Mouse (Mus musculus) hindbrain, embryonic 13.5 days (tissue): ENCODE data around the gene Kifap3. TPM values are rescaled to one million over a fixed set of nuclear protein-coding genes. Genes with fewer than 3 reads are reported as not detected.

Experiments used
- ATAC-seq: fragments of 200-750 bp; cut with Nextera tagmentation; 2 replicates; pipeline ENCODE4 v1.8.0; 2017; ENCODE audit warnings: moderate TSS enrichment; ENCODE audit not compliant: low FRiP score
- H3K27ac ChIP-seq: fragments of 300-500 bp; sonication (generic); 2 replicates; pipeline ENCODE4 v1.5.1; 2015; ENCODE audit warnings: inconsistent platforms, mild to moderate bottlenecking, moderate library complexity
- H3K27me3 ChIP-seq: fragments of 300-500 bp; sonication (generic); 2 replicates; pipeline ENCODE4 v1.6.1; 2015; ENCODE audit warnings: mild to moderate bottlenecking, inconsistent platforms
- H3K36me3 ChIP-seq: fragments of 300-500 bp; sonication (generic); 2 replicates; pipeline ENCODE4 v1.6.1; 2015; ENCODE audit warnings: mild to moderate bottlenecking, inconsistent platforms
- H3K4me1 ChIP-seq: fragments of 300-500 bp; sonication (generic); replicated peaks from 2 replicates; pipeline ENCODE4 v1.6.1; 2015; ENCODE audit warnings: inconsistent platforms
- H3K4me2 ChIP-seq: fragments of 300-500 bp; sonication (generic); 2 replicates; pipeline ENCODE4 v1.6.1; 2015; ENCODE audit warnings: inconsistent platforms, mild to moderate bottlenecking, moderate library complexity
- H3K4me3 ChIP-seq: fragments of 300-500 bp; sonication (generic); 2 replicates; pipeline ENCODE4 v1.5.1; 2015; ENCODE audit warnings: mild to moderate bottlenecking, inconsistent platforms
- H3K9ac ChIP-seq: fragments of 300-500 bp; sonication (generic); 2 replicates; pipeline ENCODE4 v1.6.1; 2015; ENCODE audit warnings: mild to moderate bottlenecking, inconsistent platforms
- H3K9me3 ChIP-seq: fragments of 300-500 bp; sonication (generic); 2 replicates; pipeline ENCODE4 v1.6.1; 2016; ENCODE audit warnings: inconsistent platforms
- WGBS: fragments of 180-500 bp; shearing (Covaris S2); methylation state at CpG from one replicate; pipeline ENCODE4 v1.1.7; 2015; 5-methylcytosine and 5-hydroxymethylcytosine counted together
- polyA plus RNA-seq: library from polyadenylated mRNA; unstranded; fragments of >200 nt; fragmentation: Nextera tagmentation; extraction: Ambion mirVana; gene quantifications from 2 replicates; pipeline ENCODE4 v1.2.1, GENCODE M21; 2015

The Kifap3 gene
- polyA plus RNA-seq, 1 experiment from 2014 or later: 111 TPM

DNA sequence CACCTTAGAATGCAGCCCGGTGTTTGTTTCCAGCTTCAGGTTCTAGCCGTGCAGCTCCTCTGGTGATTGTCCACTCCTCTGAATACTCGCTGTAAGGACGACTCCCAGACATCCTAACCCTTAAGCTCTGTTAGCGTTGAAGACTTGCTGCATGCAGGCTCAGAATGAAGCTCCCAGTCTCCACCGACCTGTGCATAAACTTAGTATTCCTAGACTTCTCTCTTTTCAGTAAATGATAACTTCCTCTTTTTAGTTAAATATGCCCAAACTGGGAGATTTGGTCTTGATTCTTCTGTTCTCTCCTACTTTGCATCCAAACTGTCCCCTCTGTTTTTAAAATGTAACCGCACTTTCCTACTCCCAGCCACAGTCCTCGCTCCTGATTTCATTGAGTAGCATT, 61.2 kb downstream of the Kifap3 start:
- ATAC-seq: no peak
- Histone ChIP-seq H3K9ac (no peak overlapping the region), H3K27me3 (no peaks in the 10 kb centered on the region), H3K9me3 (no peaks in the 10 kb centered on the region), H3K36me3 (peaks cover 12% of the 10 kb centered on the region), H3K27ac (no peak overlapping the region), H3K4me1 (no peaks in the 10 kb centered on the region), H3K4me3 (no peak overlapping the region), H3K4me2 (no peak overlapping the region)
- WGBS: 94% methylated on average over 8 of the region's 8 CpGs

DNA sequence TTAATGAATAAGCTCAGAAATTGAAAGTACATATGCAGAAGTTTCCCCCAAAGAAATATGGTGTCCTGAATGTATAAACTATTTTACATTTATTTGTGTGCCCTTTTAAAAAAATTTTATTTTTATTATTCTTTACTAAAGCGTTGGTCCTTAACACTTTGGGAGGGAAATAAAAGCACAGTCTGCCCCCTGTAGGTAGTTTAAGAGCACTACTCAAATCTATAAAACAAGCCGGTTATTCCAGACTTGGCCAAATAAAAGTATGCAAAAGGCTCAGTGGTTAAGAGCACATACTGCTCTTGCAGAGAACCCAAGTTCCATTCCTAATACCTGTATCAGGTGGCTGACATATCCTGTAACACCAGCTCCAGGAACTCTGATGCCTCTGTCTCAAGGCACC, 62.9 kb downstream of the Kifap3 start:
- Histone ChIP-seq H3K9ac (no peak overlapping the region), H3K4me1 (no peaks in the 10 kb centered on the region), H3K27me3 (no peaks in the 10 kb centered on the region), H3K4me2 (no peak overlapping the region), H3K36me3 (peaks cover 12% of the 10 kb centered on the region), H3K9me3 (no peaks in the 10 kb centered on the region), H3K27ac (no peak overlapping the region), H3K4me3 (no peak overlapping the region)
- no peak for ATAC-seq
- 70% methylated on average over 2 of the region's 2 CpGs for WGBS

DNA sequence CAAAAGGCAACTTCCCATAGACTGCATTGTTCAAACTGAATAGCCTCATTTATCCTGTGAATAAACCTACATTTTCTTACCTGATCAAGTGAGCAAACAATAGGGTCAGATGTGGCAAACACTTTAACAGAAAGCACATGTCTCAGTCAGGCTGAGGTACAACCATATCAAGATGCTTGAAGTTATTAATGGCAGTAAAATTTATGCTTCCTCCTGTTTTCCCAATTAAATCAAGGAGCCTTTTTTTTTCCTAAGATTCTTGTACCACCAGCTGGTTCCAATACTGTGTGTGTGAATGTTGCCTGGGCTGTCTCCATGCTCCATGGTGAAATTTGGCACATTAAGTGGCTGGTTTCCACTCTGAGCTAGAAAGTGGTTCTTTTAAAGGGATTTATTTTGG, 64.5 kb downstream of the Kifap3 start:
- Histone ChIP-seq H3K27ac (no peak overlapping the region), H3K4me3 (no peak overlapping the region), H3K4me1 (no peaks in the 10 kb centered on the region), H3K4me2 (no peak overlapping the region), H3K36me3 (peaks cover 17% of the 10 kb centered on the region), H3K9ac (no peak overlapping the region), H3K27me3 (no peaks in the 10 kb centered on the region), H3K9me3 (no peaks in the 10 kb centered on the region)
- no peak for ATAC-seq

DNA sequence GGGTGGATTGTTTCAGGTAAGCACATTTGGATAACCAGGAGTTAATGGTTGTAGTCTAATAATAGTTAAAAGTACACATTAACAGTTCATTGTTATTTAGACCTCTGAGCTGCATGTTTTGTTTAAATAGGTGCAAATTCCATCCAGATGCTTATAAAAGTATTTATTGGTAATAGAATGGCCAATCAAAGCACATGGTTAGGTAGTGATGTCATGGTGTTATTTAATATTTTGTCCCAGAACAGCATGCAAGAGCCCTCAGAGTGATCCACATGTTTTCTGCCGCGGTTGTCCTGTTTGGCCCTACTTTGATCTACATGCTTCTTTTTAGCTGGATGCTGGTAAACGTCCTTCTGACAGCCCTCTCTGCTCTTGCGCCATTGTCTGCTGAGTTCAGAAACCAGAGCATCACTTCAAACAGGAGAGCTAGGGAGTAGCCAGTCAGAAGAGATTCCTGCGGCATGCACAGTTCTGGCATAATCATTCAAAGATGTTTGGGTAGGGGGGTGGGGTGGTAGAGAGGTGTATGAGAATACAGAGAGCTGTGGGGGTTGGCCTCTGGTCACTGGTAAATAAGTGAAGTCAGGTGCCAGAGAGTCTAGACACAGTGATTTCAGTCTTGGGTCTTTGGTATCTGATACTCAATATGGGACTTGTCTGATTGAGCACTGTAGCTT, 73.6 kb downstream of the Kifap3 start:
- Histone ChIP-seq H3K4me1 (no peaks in the 10 kb centered on the region), H3K27me3 (no peaks in the 10 kb centered on the region), H3K4me2 (no peak overlapping the region), H3K9me3 (no peaks in the 10 kb centered on the region), H3K36me3 (peaks cover 37% of the 10 kb centered on the region), H3K9ac (no peak overlapping the region), H3K4me3 (no peak overlapping the region), H3K27ac (no peak overlapping the region)
- 80% methylated on average over 5 of the region's 5 CpGs for WGBS
- no peak for ATAC-seq

DNA sequence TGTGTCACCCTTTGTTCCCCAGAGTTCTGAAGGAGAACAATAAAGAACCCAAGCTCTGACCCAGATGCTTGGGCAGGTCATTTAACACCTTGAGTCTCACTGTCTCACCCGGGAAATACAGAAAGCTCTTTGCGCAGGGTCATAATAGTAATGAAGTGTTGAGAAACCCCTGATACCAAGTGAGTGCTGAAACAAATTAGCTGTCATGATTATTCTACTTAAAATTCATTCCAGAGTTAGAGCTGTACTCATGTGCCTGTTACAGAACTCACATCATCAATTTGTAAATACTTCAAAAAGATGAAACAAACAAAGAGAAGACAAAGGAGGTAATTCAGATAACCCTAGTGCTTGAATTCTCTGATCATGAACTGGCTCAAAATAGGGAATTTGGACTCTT, 79.0 kb downstream of the Kifap3 start:
- ATAC-seq: no peak
- Histone ChIP-seq H3K9ac (no peak overlapping the region), H3K4me2 (no peak overlapping the region), H3K9me3 (no peaks in the 10 kb centered on the region), H3K4me1 (no peaks in the 10 kb centered on the region), H3K27ac (no peak overlapping the region), H3K27me3 (no peaks in the 10 kb centered on the region), H3K36me3 (peaks cover 50% of the 10 kb centered on the region), H3K4me3 (no peak overlapping the region)
- WGBS: 90% methylated on average over 2 of the region's 2 CpGs

DNA sequence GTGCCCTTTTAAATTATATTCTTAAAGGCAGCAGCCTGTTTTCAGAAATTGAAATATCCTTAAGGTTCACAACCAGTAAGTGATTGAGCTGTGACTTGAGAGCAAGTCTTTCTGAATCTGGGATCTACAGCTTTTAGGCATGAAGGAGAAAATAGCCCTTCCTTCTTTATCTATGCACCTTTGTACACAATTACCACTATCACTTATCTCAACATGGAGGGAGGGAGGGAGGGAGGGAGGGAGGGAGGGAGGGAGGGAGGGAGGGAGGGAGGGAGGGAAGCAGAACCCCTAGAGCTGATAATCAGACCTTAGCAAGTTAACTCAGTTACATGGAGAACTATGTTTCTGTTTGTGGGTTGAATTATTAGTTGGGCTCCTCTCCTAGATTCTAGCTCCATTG, 82.2 kb downstream of the Kifap3 start:
- Histone ChIP-seq H3K9ac (no peak overlapping the region), H3K4me1 (no peaks in the 10 kb centered on the region), H3K4me3 (no peak overlapping the region), H3K36me3 (peaks cover 67% of the 10 kb centered on the region), H3K4me2 (no peak overlapping the region), H3K9me3 (no peaks in the 10 kb centered on the region), H3K27ac (no peak overlapping the region), H3K27me3 (no peaks in the 10 kb centered on the region)
- no peak for ATAC-seq

DNA sequence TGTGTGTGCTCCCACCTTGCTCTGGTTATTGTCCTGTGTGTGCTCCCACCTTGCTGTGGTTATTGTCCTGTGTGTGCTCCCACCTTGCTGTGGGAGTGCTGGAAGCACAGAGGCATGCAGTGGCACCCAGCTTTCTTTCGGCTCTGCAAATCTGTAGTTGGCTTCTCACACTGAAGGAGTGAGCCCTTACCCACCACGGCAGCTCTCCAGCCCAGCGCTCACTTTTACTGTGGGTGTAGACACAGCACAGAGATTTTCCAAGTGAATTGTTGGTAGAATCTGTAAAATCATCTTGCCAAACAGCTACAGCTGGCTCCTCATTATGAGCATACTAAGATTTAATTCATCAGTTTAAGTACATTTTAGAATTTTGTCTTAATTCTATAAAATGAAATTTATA, 93.8 kb downstream of the Kifap3 start:
- H3K4me2 ChIP-seq: no peak overlapping the region
- H3K27me3 ChIP-seq: no peaks in the 10 kb centered on the region
- no peak overlapping the region for H3K4me3 ChIP-seq
- no peaks in the 10 kb centered on the region for H3K4me1 ChIP-seq
- no peak overlapping the region for H3K27ac ChIP-seq
- 94% methylated on average over 3 of the region's 3 CpGs for WGBS
- ATAC-seq: no peak
- H3K36me3 ChIP-seq: peaks cover 19% of the 10 kb centered on the region
- H3K9me3 ChIP-seq: no peaks in the 10 kb centered on the region
- no peak overlapping the region for H3K9ac ChIP-seq

DNA sequence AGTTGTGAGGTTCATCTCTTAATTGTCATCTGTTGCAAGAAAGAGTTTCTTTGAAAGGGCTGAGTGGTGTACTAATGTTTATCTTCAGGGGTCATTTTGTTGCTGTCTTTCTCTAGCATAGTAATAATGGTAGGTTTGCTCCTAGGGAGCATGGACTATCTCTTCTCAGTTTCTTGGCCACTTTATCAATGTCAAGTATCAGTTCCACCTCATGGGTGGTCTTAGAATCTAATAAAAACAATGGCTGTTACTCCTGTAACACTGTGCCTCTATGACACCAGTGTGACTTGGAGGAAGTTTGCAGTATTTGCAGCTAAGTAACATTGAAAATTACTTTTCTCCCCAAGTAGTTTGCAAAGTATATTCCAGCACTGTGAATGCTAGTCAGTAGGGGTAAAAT, 110.2 kb downstream of the Kifap3 start:
- Histone ChIP-seq H3K4me1 (no peaks in the 10 kb centered on the region), H3K27ac (no peak overlapping the region), H3K4me3 (no peak overlapping the region), H3K9me3 (no peaks in the 10 kb centered on the region), H3K36me3 (peaks cover 10% of the 10 kb centered on the region), H3K9ac (no peak overlapping the region), H3K27me3 (no peaks in the 10 kb centered on the region), H3K4me2 (no peak overlapping the region)
- no peak for ATAC-seq

DNA sequence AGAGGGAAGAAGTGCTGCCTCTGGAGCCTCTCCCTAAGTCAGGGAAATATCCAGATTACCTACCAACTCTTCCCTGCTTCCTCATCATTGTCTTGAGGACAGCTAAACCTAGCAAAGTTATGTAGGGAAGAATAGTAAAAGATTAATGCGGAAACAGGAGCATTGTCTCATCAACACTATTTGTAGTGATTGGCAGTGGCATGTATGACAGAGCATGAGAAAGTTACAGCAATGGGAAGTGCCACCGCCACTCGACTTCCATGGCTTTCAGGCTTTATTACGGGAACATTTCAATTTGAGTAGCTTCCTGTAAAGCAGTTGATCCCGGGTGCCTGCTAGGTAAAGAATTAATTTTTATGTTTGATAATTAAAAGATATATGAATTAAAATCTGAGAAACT, 113.9 kb downstream of the Kifap3 start:
- 92% methylated on average over 5 of the region's 5 CpGs for WGBS
- H3K27ac ChIP-seq: no peak overlapping the region
- no peak overlapping the region for H3K9ac ChIP-seq
- H3K4me2 ChIP-seq: no peak overlapping the region
- no peaks in the 10 kb centered on the region for H3K27me3 ChIP-seq
- no peak overlapping the region for H3K4me3 ChIP-seq
- peaks cover 4% of the 10 kb centered on the region for H3K36me3 ChIP-seq
- H3K9me3 ChIP-seq: no peaks in the 10 kb centered on the region
- H3K4me1 ChIP-seq: no peaks in the 10 kb centered on the region
- no peak for ATAC-seq

DNA sequence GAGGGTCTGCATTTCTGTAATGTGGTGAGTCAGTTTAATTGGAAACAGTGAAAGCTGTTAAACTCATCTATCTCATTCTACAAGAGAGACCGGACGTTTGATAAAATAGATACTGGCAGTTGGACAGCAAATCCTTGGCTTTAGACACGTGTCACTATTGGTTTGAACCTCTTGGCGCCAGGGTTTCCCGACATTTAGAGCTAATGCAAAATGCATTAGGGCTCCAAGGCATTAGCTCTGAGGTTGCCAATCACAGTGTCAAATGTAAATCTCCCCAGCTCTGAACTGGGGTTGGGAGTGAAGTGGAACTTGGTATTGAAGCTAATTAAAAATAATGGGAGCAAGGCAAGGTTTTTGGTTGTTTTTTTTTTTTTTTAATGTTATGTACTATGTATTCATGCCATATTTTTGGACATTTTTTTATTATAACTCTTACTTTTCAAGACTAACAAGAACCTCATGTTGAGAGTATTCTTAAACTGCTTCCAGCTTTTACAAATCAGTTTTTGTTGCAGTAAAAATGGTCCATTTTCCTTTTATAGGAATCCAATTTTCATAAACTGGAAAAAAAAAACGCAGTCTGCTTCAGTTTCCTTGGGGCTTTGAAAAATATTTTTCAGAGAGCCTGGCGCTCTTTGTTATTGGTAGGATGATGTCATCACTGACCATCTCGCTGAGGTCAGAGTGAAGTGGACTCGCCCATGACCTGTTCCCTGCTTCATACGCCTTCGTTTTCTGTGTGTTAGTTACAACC, 114.6 kb downstream of the Kifap3 start:
- no peaks in the 10 kb centered on the region for H3K9me3 ChIP-seq
- H3K27ac ChIP-seq: no peak overlapping the region
- no peak overlapping the region for H3K4me3 ChIP-seq
- 81% methylated on average over 11 of the region's 11 CpGs for WGBS
- H3K9ac ChIP-seq: no peak overlapping the region
- H3K4me2 ChIP-seq: no peak overlapping the region
- H3K27me3 ChIP-seq: no peaks in the 10 kb centered on the region
- peaks cover 4% of the 10 kb centered on the region for H3K36me3 ChIP-seq
- no peak for ATAC-seq
- H3K4me1 ChIP-seq: no peaks in the 10 kb centered on the region

DNA sequence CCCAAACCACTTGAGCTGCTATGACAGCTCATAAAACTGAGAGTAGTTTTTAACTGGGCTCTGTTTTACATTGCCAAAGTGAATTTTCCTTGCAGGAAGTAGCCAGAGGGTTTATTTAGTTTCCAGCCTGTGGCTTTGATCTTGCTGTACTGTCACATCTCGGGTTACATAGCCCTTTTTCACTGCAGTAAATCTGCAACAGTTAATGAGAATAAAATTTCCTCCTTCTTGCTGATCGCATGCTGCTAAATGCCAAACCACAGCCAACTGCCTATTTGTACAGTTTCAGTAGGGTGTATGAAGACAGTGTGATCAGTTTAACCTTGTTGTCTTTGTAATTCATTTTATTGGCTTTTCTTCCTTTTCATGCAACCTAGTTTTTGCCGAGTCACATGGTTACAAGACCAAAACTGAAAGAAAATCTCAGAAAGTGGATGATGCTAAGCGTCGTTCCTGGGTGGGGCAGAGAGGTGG, 118.9 kb downstream of the Kifap3 start:
- WGBS: 79% methylated on average over 5 of the region's 5 CpGs

DNA sequence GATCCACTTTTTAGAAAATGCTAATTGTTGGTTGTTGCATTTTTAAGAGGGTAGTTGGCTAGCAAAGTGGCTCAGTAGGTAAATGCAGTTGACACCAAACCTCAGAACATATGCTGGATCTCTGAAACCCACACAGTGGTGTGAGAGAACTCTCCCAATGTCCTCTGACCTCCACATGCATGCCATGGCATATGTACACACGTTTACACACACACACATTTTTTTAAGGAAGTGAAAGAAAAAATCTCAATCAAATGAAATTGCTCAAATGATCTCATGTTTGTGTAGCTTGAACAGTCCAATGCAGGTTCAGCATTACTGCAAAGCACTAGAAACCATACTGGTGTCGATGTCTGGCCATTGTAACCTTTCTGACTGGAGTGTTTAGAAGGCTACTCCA, 120.2 kb downstream of the Kifap3 start:
- H3K9ac ChIP-seq: no peak overlapping the region
- no peak overlapping the region for H3K4me2 ChIP-seq
- no peak for ATAC-seq
- no peaks in the 10 kb centered on the region for H3K27me3 ChIP-seq
- peaks cover 15% of the 10 kb centered on the region; the same call in 1 of the 2 replicates for H3K36me3 ChIP-seq
- H3K4me1 ChIP-seq: no peaks in the 10 kb centered on the region
- no peak overlapping the region for H3K4me3 ChIP-seq
- no peaks in the 10 kb centered on the region for H3K9me3 ChIP-seq
- 92% methylated on average over 2 of the region's 2 CpGs for WGBS
- H3K27ac ChIP-seq: no peak overlapping the region

More for the DNA sequence above, 118.9 kb downstream of the Kifap3 start:
- H3K27me3 ChIP-seq: no peaks in the 10 kb centered on the region
- H3K4me3 ChIP-seq: no peak overlapping the region
- no peak overlapping the region for H3K4me2 ChIP-seq
- H3K36me3 ChIP-seq: peaks cover 15% of the 10 kb centered on the region; the same call in 1 of the 2 replicates
- no peaks in the 10 kb centered on the region for H3K4me1 ChIP-seq
- no peak overlapping the region for H3K9ac ChIP-seq
- H3K27ac ChIP-seq: no peak overlapping the region
- no peak for ATAC-seq
- H3K9me3 ChIP-seq: no peaks in the 10 kb centered on the region

DNA sequence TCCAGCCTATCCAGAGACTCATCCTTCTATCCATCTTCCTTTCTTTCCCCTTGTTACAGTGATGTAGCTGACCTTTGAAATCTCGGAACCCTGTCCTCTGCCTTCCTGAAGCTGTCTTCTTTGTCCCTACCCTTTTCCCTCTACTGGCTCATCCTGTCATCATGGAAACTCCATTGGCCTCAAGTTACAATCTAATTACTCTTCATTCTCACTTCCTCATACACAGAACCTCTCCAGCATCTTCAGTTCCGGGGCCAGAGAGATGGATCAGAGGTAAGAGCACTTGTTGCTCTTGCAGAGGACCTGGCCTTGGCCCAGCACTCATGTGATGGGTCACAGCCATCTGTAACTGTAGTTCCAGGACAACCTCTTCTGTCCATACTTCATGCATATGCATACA, 120.8 kb downstream of the Kifap3 start:
- no peak overlapping the region for H3K27ac ChIP-seq
- H3K4me2 ChIP-seq: no peak overlapping the region
- no peak for ATAC-seq
- no peak overlapping the region for H3K4me3 ChIP-seq
- no peaks in the 10 kb centered on the region for H3K27me3 ChIP-seq
- H3K9me3 ChIP-seq: no peaks in the 10 kb centered on the region
- no peak overlapping the region for H3K9ac ChIP-seq
- 86% methylated on average over 2 of the region's 2 CpGs for WGBS
- no peaks in the 10 kb centered on the region for H3K4me1 ChIP-seq
- peaks cover 15% of the 10 kb centered on the region; the same call in 1 of the 2 replicates for H3K36me3 ChIP-seq
